Mouse (Mus musculus) limb, embryonic 12.5 days (tissue): ENCODE results near the gene Slc9a3. TPM values are rescaled to one million over a fixed set of nuclear protein-coding genes. Genes with fewer than 3 reads are reported as not detected.

Source experiments
- ATAC-seq: fragments of 200-750 bp; cut with Nextera tagmentation; 2 replicates; pipeline ENCODE4 v1.8.0; 2017; ENCODE audit warnings: low read depth, moderate TSS enrichment; ENCODE audit not compliant: insufficient number of reproducible peaks, insufficient read depth, low FRiP score, low TSS enrichment
- H3K27ac ChIP-seq: fragments of 300-500 bp; sonication (generic); 2 replicates; pipeline ENCODE4 v1.5.1; 2016; ENCODE audit warnings: mild to moderate bottlenecking, moderate library complexity
- H3K27me3 ChIP-seq: fragments of 300-500 bp; sonication (generic); 2 replicates; pipeline ENCODE4 v1.6.1; 2016; ENCODE audit warnings: mild to moderate bottlenecking, moderate library complexity
- H3K36me3 ChIP-seq: fragments of 300-500 bp; sonication (generic); 2 replicates; pipeline ENCODE4 v1.6.1; 2016; ENCODE audit warnings: mild to moderate bottlenecking, moderate library complexity
- H3K4me1 ChIP-seq: fragments of 300-500 bp; sonication (generic); replicated peaks from 2 replicates; pipeline ENCODE4 v1.6.1; 2016
- H3K4me2 ChIP-seq: fragments of 300-500 bp; sonication (generic); 2 replicates; pipeline ENCODE4 v1.6.1; 2016; ENCODE audit warnings: mild to moderate bottlenecking, moderate library complexity
- H3K4me3 ChIP-seq: fragments of 300-500 bp; sonication (generic); replicated peaks from 2 replicates; pipeline ENCODE4 v1.5.1; 2016; ENCODE audit warnings: mild to moderate bottlenecking
- H3K9ac ChIP-seq: fragments of 300-500 bp; sonication (generic); replicated peaks from 2 replicates; pipeline ENCODE4 v1.6.1; 2016; ENCODE audit warnings: mild to moderate bottlenecking, moderate library complexity
- H3K9me3 ChIP-seq: fragments of 300-500 bp; sonication (generic); 2 replicates; pipeline ENCODE4 v1.6.1; 2016; ENCODE audit warnings: mild to moderate bottlenecking, moderate library complexity
- WGBS: fragments of 180-500 bp; shearing (Covaris S2); methylation state at CpG from one replicate; pipeline ENCODE4 v1.1.7; 2016; 5-methylcytosine and 5-hydroxymethylcytosine counted together
- polyA plus RNA-seq: library from polyadenylated mRNA; unstranded; fragments of >200 nt; fragmentation: Nextera tagmentation; extraction: Ambion mirVana; gene quantifications from 2 replicates; pipeline ENCODE4 v1.2.1, GENCODE M21; 2016

Gene Slc9a3
- polyA plus RNA-seq, 1 experiment from 2014 or later = not detected

GRCm38 (mm10) chr13:74112593-74112992 is 8.7 kb upstream of the Slc9a3 start:
- 76% methylated on average over 4 of the region's 4 CpGs for WGBS
- no peak for ATAC-seq

GRCm38 (mm10) chr13:74113626-74114191 is 7.5 kb upstream of the Slc9a3 start:
- no peak overlapping the region for H3K4me3 ChIP-seq
- ATAC-seq = no peak
- 71% methylated on average over 6 of the region's 6 CpGs for WGBS
- H3K27ac ChIP-seq = no peak overlapping the region
- no peaks in the 10 kb centered on the region for H3K4me1 ChIP-seq
- no peak overlapping the region for H3K9ac ChIP-seq
- H3K27me3 ChIP-seq = peaks cover 7% of the 10 kb centered on the region
- H3K36me3 ChIP-seq = no peaks in the 10 kb centered on the region
- no peak overlapping the region for H3K4me2 ChIP-seq
- no peaks in the 10 kb centered on the region for H3K9me3 ChIP-seq

More at GRCm38 (mm10) chr13:74112593-74112992, 8.7 kb upstream of the Slc9a3 start:
- Histone ChIP-seq H3K27me3 (no peaks in the 10 kb centered on the region; the same call in 1 of the 2 replicates), H3K9ac (no peak overlapping the region), H3K36me3 (no peaks in the 10 kb centered on the region), H3K9me3 (no peaks in the 10 kb centered on the region), H3K27ac (no peak overlapping the region), H3K4me1 (no peaks in the 10 kb centered on the region), H3K4me2 (no peak overlapping the region), H3K4me3 (no peak overlapping the region)

DNA sequence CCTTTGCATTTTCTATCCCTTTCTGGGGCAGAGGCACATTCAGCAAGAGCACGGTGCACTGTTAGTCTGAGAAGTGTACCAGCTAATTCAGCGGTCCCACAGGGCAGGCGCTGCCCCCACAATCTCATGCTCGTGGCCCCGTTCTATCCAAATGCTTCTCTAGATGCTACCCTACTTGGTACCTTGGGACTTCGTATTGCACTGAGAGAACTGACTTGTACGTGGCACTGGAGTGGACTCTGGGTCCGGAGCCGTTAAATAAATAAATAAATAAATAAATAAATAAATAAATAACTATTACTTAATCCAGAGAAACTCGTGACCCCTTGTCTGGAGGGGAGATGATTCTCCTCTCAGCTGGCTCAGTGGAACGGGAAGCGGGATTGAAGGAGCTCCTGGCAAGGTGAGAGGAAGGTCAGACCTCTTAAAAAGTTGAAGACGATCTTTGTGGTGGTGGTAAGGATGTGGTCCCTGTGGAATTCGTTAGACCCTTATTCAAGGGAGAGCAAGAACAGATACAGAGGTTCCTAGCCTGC is 606 bp downstream of the Slc9a3 start:
- peaks cover 8% of the 10 kb centered on the region; the same call in 1 of the 2 replicates for H3K4me1 ChIP-seq
- peak overlapping the region; percentile 42; the same call in 1 of the 2 replicates for H3K4me3 ChIP-seq
- no peaks in the 10 kb centered on the region for H3K36me3 ChIP-seq
- peaks cover 78% of the 10 kb centered on the region for H3K27me3 ChIP-seq
- no peak for ATAC-seq
- H3K9ac ChIP-seq = no peak overlapping the region
- no peak overlapping the region for H3K27ac ChIP-seq
- WGBS = 36% methylated on average over 14 of the region's 14 CpGs
- no peak overlapping the region; the same call in 1 of the 2 replicates for H3K4me2 ChIP-seq
- H3K9me3 ChIP-seq = no peaks in the 10 kb centered on the region

- no peak overlapping the region for H3K27ac ChIP-seq
- H3K27me3 ChIP-seq = peaks cover 78% of the 10 kb centered on the region
- no peaks in the 10 kb centered on the region for H3K9me3 ChIP-seq
- no peak for ATAC-seq
- no peak overlapping the region for H3K4me2 ChIP-seq
- H3K9ac ChIP-seq = no peak overlapping the region
- H3K4me1 ChIP-seq = peaks cover 8% of the 10 kb centered on the region; the same call in 1 of the 2 replicates
- H3K36me3 ChIP-seq = no peaks in the 10 kb centered on the region
- 75% methylated on average over 3 of the region's 3 CpGs for WGBS
- no peak overlapping the region for H3K4me3 ChIP-seq
These were observed 1.4 kb downstream of the Slc9a3 start for GRCm38 (mm10) chr13:74122632-74123031.

GRCm38 (mm10) chr13:74127571-74127970 is 6.3 kb downstream of the Slc9a3 start:
- H3K36me3 ChIP-seq = no peaks in the 10 kb centered on the region
- H3K4me1 ChIP-seq = no peaks in the 10 kb centered on the region
- 66% methylated on average over 7 of the region's 7 CpGs for WGBS
- H3K4me3 ChIP-seq = no peak overlapping the region
- H3K27ac ChIP-seq = no peak overlapping the region
- ATAC-seq = no peak
- H3K27me3 ChIP-seq = peaks cover 32% of the 10 kb centered on the region
- no peaks in the 10 kb centered on the region for H3K9me3 ChIP-seq
- no peak overlapping the region for H3K4me2 ChIP-seq
- H3K9ac ChIP-seq = no peak overlapping the region

- Histone ChIP-seq H3K4me1 (no peaks in the 10 kb centered on the region), H3K36me3 (no peaks in the 10 kb centered on the region), H3K27ac (no peak overlapping the region), H3K4me2 (no peak overlapping the region), H3K27me3 (peaks cover 9% of the 10 kb centered on the region), H3K9me3 (no peaks in the 10 kb centered on the region), H3K9ac (no peak overlapping the region), H3K4me3 (no peak overlapping the region)
- no peak for ATAC-seq
- 87% methylated on average over 6 of the region's 6 CpGs for WGBS
These were observed 8.7 kb downstream of the Slc9a3 start for GRCm38 (mm10) chr13:74129909-74130308.

GRCm38 (mm10) chr13:74138906-74139647 is 17.8 kb downstream of the Slc9a3 start:
- Histone ChIP-seq H3K9me3 (no peaks in the 10 kb centered on the region), H3K27ac (no peak overlapping the region), H3K4me2 (no peak overlapping the region), H3K4me3 (no peak overlapping the region), H3K4me1 (no peaks in the 10 kb centered on the region), H3K9ac (no peak overlapping the region), H3K27me3 (0 out of 2 replicates have a peak, but pooled peaks cover 4% of the 10 kb centered on the region), H3K36me3 (no peaks in the 10 kb centered on the region)
- WGBS = 81% methylated on average over 7 of the region's 7 CpGs
- ATAC-seq = no peak

GRCm38 (mm10) chr13:74140793-74141192 is 19.5 kb downstream of the Slc9a3 start:
- Histone ChIP-seq H3K9ac (no peak overlapping the region), H3K4me2 (no peak overlapping the region), H3K27me3 (0 out of 2 replicates have a peak, but pooled peaks cover 4% of the 10 kb centered on the region), H3K4me1 (no peaks in the 10 kb centered on the region), H3K27ac (no peak overlapping the region), H3K4me3 (no peak overlapping the region), H3K36me3 (no peaks in the 10 kb centered on the region), H3K9me3 (no peaks in the 10 kb centered on the region)
- ATAC-seq = no peak
- WGBS = 91% methylated on average over 6 of the region's 6 CpGs

DNA sequence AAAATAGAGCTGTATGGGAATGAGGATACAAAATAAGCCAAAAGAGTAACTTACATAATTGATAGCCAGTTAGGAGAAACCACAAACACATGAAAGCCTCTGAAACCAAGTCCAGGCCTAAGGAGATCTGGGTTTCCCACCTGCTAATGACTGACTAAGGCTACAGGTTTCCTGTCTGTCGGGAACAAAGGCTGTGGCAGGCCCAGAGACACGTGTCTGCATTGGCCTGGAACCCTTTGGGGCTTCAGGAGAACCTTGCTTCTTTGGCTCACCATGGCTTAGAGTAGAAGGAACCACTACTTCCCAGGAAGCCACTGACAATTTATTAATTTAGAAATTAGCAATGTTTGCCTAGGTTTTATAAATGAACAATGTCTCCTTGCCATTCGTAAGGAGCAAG is 22.0 kb downstream of the Slc9a3 start:
- H3K27me3 ChIP-seq = 0 out of 2 replicates have a peak, but pooled peaks cover 4% of the 10 kb centered on the region
- WGBS = 67% methylated on average over 3 of the region's 3 CpGs
- H3K27ac ChIP-seq = no peak overlapping the region
- no peaks in the 10 kb centered on the region for H3K4me1 ChIP-seq
- H3K4me3 ChIP-seq = no peak overlapping the region
- H3K4me2 ChIP-seq = no peak overlapping the region
- ATAC-seq = no peak
- no peaks in the 10 kb centered on the region for H3K36me3 ChIP-seq
- no peak overlapping the region for H3K9ac ChIP-seq
- H3K9me3 ChIP-seq = no peaks in the 10 kb centered on the region

DNA sequence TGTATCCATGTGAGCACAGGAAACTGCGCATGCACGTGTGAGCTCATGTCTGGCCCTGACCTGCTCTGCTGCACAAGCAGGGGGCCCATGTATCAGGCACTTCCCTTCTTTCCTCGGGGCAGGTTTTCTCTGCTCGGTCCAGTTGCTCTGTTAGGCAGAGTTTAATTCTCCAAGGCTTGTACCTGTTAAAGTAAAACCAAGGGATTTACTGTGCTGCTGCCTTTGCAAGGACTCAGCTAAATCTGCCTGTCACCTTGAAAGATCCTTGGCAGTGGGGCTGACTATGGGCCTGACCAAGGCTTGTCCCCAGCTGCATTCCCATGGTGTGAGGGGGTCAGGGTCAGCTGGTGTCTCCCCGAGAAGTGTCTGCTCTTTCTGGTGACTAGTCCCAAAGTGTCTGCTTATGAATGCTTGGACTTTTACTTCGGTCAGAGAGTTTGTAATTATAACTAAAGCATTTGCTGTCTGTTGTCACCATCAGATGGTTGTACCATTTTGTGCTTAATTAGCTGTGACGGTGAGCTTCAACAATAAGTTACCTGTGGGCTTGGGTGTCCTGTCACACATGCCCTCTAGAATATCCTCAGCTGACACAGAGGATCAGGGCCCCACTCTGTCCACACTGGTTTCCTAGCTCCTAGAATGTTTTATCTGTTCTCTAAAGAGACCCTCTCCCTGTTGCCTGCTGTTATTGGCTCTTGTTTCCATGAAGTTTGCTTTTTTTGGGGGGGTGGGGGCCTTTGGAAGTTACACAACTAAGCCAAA is 23.0 kb downstream of the Slc9a3 start:
- no peaks in the 10 kb centered on the region for H3K4me1 ChIP-seq

More for the DNA sequence above, 23.0 kb downstream of the Slc9a3 start:
- no peak overlapping the region for H3K27ac ChIP-seq
- 0 out of 2 replicates have a peak, but pooled peaks cover 4% of the 10 kb centered on the region for H3K27me3 ChIP-seq
- 73% methylated on average over 7 of the region's 7 CpGs for WGBS
- H3K36me3 ChIP-seq = no peaks in the 10 kb centered on the region
- ATAC-seq = no peak
- no peak overlapping the region for H3K4me2 ChIP-seq
- no peak overlapping the region for H3K9ac ChIP-seq
- no peaks in the 10 kb centered on the region for H3K9me3 ChIP-seq
- no peak overlapping the region for H3K4me3 ChIP-seq
